Mouse (Mus musculus) CD4-positive naive resting alpha-beta T cell, adult 57 days (primary cell): Measurements from ENCODE around the gene Sp1. TPM values are rescaled to one million over a fixed set of nuclear protein-coding genes. Genes with fewer than 3 reads are reported as not detected.

Source experiments
- total RNA-seq: library from RNA; stranded (reverse); gene quantifications from one replicate; pipeline ENCODE4 v1.2.4, GENCODE M21; 2023

Gene Sp1
- total RNA-seq: 133 TPM

GRCm38 (mm10) chr15:102405489-102406195 is at the start of gene Sp1:
Gene Sp1, plus strand, starts transcription at chr15:102406143.

GRCm38 (mm10) chr15:102366733-102367344 is 39.1 kb upstream of the Sp1 start, which contains the start of gene Sp7:
Gene Sp7, minus strand, starts transcription at chr15:102367182.

GRCm38 (mm10) chr15:102445146-102445545 is 39.2 kb downstream of the Sp1 start, which contains the start of gene Amhr2:
Gene Amhr2, plus strand, starts transcription at chr15:102445367.

GRCm38 (mm10) chr15:102458904-102459317 is 53.0 kb downstream of the Sp1 start, which contains the start of gene Prr13:
Gene Prr13, plus strand, starts transcription at chr15:102459028.

GRCm38 (mm10) chr15:102470183-102470604 is 64.3 kb downstream of the Sp1 start, which contains the start of gene Pcbp2:
Gene Pcbp2, plus strand, starts transcription at chr15:102470539.

Other genes starting within 250 kb of the Sp1 start
- 113 TPM for gene Zfp740, start 202.9 kb upstream of the Sp1 start, total RNA-seq
- gene Csad, start 201.4 kb upstream of the Sp1 start, total RNA-seq: 24.6 TPM
- gene Itgb7, start 174.2 kb upstream of the Sp1 start, total RNA-seq: 694 TPM
- gene Rarg, start 148.6 kb upstream of the Sp1 start, total RNA-seq: 27.7 TPM
- gene Gm9918, start 135.6 kb upstream of the Sp1 start, total RNA-seq: not detected
- gene Mfsd5, start 126.7 kb upstream of the Sp1 start, total RNA-seq: 28.6 TPM
- gene Espl1, start 109.9 kb upstream of the Sp1 start, total RNA-seq: 0.71 TPM
- gene Pfdn5, start 80.0 kb upstream of the Sp1 start, total RNA-seq: 522 TPM
- 78.3 TPM for gene Myg1, start 74.4 kb upstream of the Sp1 start, total RNA-seq
- 45.9 TPM for gene Aaas, start 55.4 kb upstream of the Sp1 start, total RNA-seq
- gene Sp7, start 39.0 kb upstream of the Sp1 start, total RNA-seq: not detected
- gene Amhr2, start 39.2 kb downstream of the Sp1 start, total RNA-seq: 0.74 TPM
- gene Prr13, start 52.9 kb downstream of the Sp1 start, total RNA-seq: 45.7 TPM
- gene Pcbp2, start 64.4 kb downstream of the Sp1 start, total RNA-seq: 825 TPM
- gene Gm10337, start 97.6 kb downstream of the Sp1 start, total RNA-seq: 25.0 TPM
- gene Map3k12, start 110.9 kb downstream of the Sp1 start, total RNA-seq: 5.8 TPM
- gene Tarbp2, start 112.0 kb downstream of the Sp1 start, total RNA-seq: 58.2 TPM
- 22.5 TPM for gene Npff, start 118.8 kb downstream of the Sp1 start, total RNA-seq
- not detected for gene Gm28047, start 218.9 kb downstream of the Sp1 start, total RNA-seq
- gene Atf7, start 219.3 kb downstream of the Sp1 start, total RNA-seq: 119 TPM